Mouse (Mus musculus) intestine, postnatal 0 days (tissue): ENCODE results near the gene Sh3gl3. TPM values are rescaled to one million over a fixed set of nuclear protein-coding genes. Genes with fewer than 3 reads are reported as not detected.

Source experiments
- ATAC-seq: fragments of 200-750 bp; cut with Nextera tagmentation; 2 replicates; pipeline ENCODE4 v1.8.0; 2017; ENCODE audit warnings: mild to moderate bottlenecking, moderate TSS enrichment, moderate library complexity
- H3K27ac ChIP-seq: fragments of 300-500 bp; sonication (generic); 2 replicates; pipeline ENCODE4 v1.5.1; 2014; ENCODE audit warnings: mild to moderate bottlenecking, low read depth, low read length, moderate library complexity
- H3K27me3 ChIP-seq: fragments of 300-500 bp; sonication (generic); replicated peaks from 2 replicates; pipeline ENCODE4 v1.6.1; 2014; ENCODE audit warnings: low read length, mixed read lengths; ENCODE audit not compliant: control insufficient read depth, insufficient read depth
- H3K36me3 ChIP-seq: fragments of 300-500 bp; sonication (generic); 2 replicates; pipeline ENCODE4 v1.6.1; 2014; ENCODE audit warnings: mild to moderate bottlenecking, moderate library complexity; ENCODE audit not compliant: control insufficient read depth, insufficient read depth
- H3K4me1 ChIP-seq: fragments of 300-500 bp; sonication (generic); replicated peaks from 2 replicates; pipeline ENCODE4 v1.6.1; 2014; ENCODE audit warnings: antibody characterized with exemption, low read length, mixed read lengths; ENCODE audit not compliant: control insufficient read depth, insufficient read depth
- H3K4me2 ChIP-seq: fragments of 300-500 bp; sonication (generic); replicated peaks from 2 replicates; pipeline ENCODE4 v1.6.1; 2014; ENCODE audit warnings: low read depth, mild to moderate bottlenecking, moderate library complexity
- H3K4me3 ChIP-seq: fragments of 300-500 bp; sonication (generic); 2 replicates; pipeline ENCODE4 v1.5.1; 2014; ENCODE audit warnings: low read depth, low read length
- H3K9ac ChIP-seq: fragments of 300-500 bp; sonication (generic); 2 replicates; pipeline ENCODE4 v1.6.1; 2014; ENCODE audit warnings: mild to moderate bottlenecking, low read depth, low read length
- H3K9me3 ChIP-seq: fragments of 300-500 bp; sonication (generic); 2 replicates; pipeline ENCODE4 v1.6.1; 2016; ENCODE audit warnings: mixed run types; ENCODE audit not compliant: control insufficient read depth
- CTCF ChIP-seq: sonication (generic); IDR thresholded peaks from 2 replicates; pipeline ENCODE4 v1.5.1; 2016; ENCODE audit warnings: low read depth, mild to moderate bottlenecking, control low read depth, antibody characterized with exemption, moderate library complexity
- WGBS: fragments of 180-500 bp; shearing (Covaris S2); extraction: QIAGEN DNeasy Blood & Tissue Kit; methylation state at CpG from one replicate; pipeline ENCODE4 v1.1.7; 2014; 5-methylcytosine and 5-hydroxymethylcytosine counted together
- polyA plus RNA-seq: library from polyadenylated mRNA; unstranded; fragments of >200 nt; fragmentation: Nextera tagmentation; extraction: Ambion mirVana; gene quantifications from 2 replicates; pipeline ENCODE4 v1.2.1, GENCODE M21; 2015

Sh3gl3 gene
- polyA plus RNA-seq, 1 experiment from 2014 or later: 8.7 TPM

GRCm38 (mm10) chr7:82234010-82234897, 60.6 kb downstream of the Sh3gl3 start:
- H3K4me2 ChIP-seq: no peak overlapping the region
- no peaks in the 10 kb centered on the region for H3K4me1 ChIP-seq
- TF ChIP-seq CTCF: no peak
- H3K9ac ChIP-seq: no peak overlapping the region
- H3K27ac ChIP-seq: no peak overlapping the region
- no peaks in the 10 kb centered on the region for H3K36me3 ChIP-seq
- no peaks in the 10 kb centered on the region for H3K9me3 ChIP-seq
- ATAC-seq: no peak
- H3K4me3 ChIP-seq: no peak overlapping the region
- WGBS: 44% methylated on average over 11 of the region's 11 CpGs
- no peaks in the 10 kb centered on the region for H3K27me3 ChIP-seq

- ATAC-seq: no peak
- H3K4me1 ChIP-seq: no peaks in the 10 kb centered on the region
- no peak for TF ChIP-seq CTCF
- WGBS: 35% methylated on average over 3 of the region's 4 CpGs
- no peak overlapping the region for H3K9ac ChIP-seq
- no peaks in the 10 kb centered on the region for H3K27me3 ChIP-seq
- no peak overlapping the region for H3K4me3 ChIP-seq
- H3K27ac ChIP-seq: no peak overlapping the region
- H3K4me2 ChIP-seq: no peak overlapping the region
- no peaks in the 10 kb centered on the region for H3K36me3 ChIP-seq
- H3K9me3 ChIP-seq: no peaks in the 10 kb centered on the region
These were observed 61.3 kb downstream of the Sh3gl3 start for GRCm38 (mm10) chr7:82234898-82235290.

GRCm38 (mm10) chr7:82235486-82235885, 61.8 kb downstream of the Sh3gl3 start:
- Histone ChIP-seq H3K4me2 (no peak overlapping the region), H3K4me3 (no peak overlapping the region), H3K9ac (no peak overlapping the region), H3K9me3 (no peaks in the 10 kb centered on the region), H3K36me3 (no peaks in the 10 kb centered on the region), H3K27me3 (no peaks in the 10 kb centered on the region), H3K4me1 (no peaks in the 10 kb centered on the region), H3K27ac (no peak overlapping the region)
- 65% methylated on average over 9 of the region's 9 CpGs for WGBS
- TF ChIP-seq CTCF: no peak
- no peak for ATAC-seq

- no peak for ATAC-seq
- Histone ChIP-seq H3K36me3 (no peaks in the 10 kb centered on the region), H3K27ac (no peak overlapping the region), H3K9ac (no peak overlapping the region), H3K4me2 (no peak overlapping the region), H3K27me3 (no peaks in the 10 kb centered on the region), H3K4me1 (no peaks in the 10 kb centered on the region), H3K9me3 (no peaks in the 10 kb centered on the region), H3K4me3 (no peak overlapping the region)
- WGBS: 69% methylated on average over 10 of the region's 11 CpGs
- TF ChIP-seq CTCF: no peak
These were observed 62.7 kb downstream of the Sh3gl3 start for GRCm38 (mm10) chr7:82236152-82236898.

- Histone ChIP-seq H3K4me1 (no peaks in the 10 kb centered on the region), H3K9me3 (no peaks in the 10 kb centered on the region), H3K4me2 (no peak overlapping the region), H3K4me3 (no peak overlapping the region), H3K27me3 (no peaks in the 10 kb centered on the region), H3K27ac (no peak overlapping the region), H3K9ac (no peak overlapping the region), H3K36me3 (no peaks in the 10 kb centered on the region)
- ATAC-seq: no peak
- no peak for TF ChIP-seq CTCF
- 92% methylated on average over 4 of the region's 4 CpGs for whole genome bisulfite sequencing
These were observed 63.2 kb downstream of the Sh3gl3 start for GRCm38 (mm10) chr7:82236899-82237162.

GRCm38 (mm10) chr7:82240424-82241240, 67.0 kb downstream of the Sh3gl3 start:
- no peaks in the 10 kb centered on the region for H3K9me3 ChIP-seq

More at GRCm38 (mm10) chr7:82240424-82241240, 67.0 kb downstream of the Sh3gl3 start:
- no peak overlapping the region for H3K27ac ChIP-seq
- H3K27me3 ChIP-seq: no peaks in the 10 kb centered on the region
- no peak overlapping the region for H3K4me3 ChIP-seq
- no peak overlapping the region for H3K9ac ChIP-seq
- 61% methylated on average over 8 of the region's 8 CpGs for WGBS
- no peak overlapping the region for H3K4me2 ChIP-seq
- no peaks in the 10 kb centered on the region for H3K4me1 ChIP-seq
- ATAC-seq: no peak
- H3K36me3 ChIP-seq: no peaks in the 10 kb centered on the region
- no peak for TF ChIP-seq CTCF
